Comparison of ENCODE assay signal across 22 mouse cellular contexts in the genomic region with DNA sequence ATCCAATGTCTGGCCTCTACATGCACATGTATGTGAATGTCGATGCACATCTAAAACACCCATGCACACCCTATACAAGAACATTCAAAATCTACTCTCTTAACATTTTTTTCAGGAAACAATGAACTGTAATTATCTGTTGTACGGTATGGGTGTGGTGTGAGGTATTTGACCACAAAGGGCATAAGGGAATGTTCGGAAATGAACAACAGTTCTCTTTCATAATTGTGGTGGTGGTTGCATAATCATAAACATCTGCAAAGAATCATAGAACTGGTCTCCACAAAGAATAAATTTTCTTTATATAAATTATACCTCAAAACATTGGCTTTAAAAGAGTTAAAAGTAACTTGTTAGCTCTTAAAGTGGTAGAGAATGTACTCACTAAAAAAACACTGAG.
DNase-seq lines count a peak whose midpoint lies in the region; ATAC-seq lines count a peak whose summit lies in the region.
"Had no signal": no experiment of that assay in that cellular context is flagged by ENCODE, and none has a peak within 500 bp of the region (broad histone marks: within the 10 kb centered on the region; RNA-seq: fewer than 3 reads in every experiment).

No protein-coding gene starts in this region.

- peak; percentile 57 for ATAC-seq in megakaryocyte, adult 5-6 weeks (ENCODE audit: poor library complexity, severe bottlenecking)
- ATAC-seq: forebrain, embryonic 13.5 days; forebrain, embryonic 16.5 days; hindbrain, postnatal 0 days; inflammation-experienced regulatory T-cells, adult 6 months; Patski had no signal

- DNase-seq in 3T3-L1 (ENCODE audit: low read depth, low spot score) = peak; percentile 75
- DNase-seq in NIH3T3 (ENCODE audit: low read depth) = peak; percentile 36
- no peak for DNase-seq in cerebellum, adult 9-11 months
- no peak for DNase-seq in urinary bladder, adult 2 months (ENCODE audit: low spot score)
- DNase-seq in neural tube, embryonic 10.5 days (ENCODE audit: extremely low spot score, low spot score) = no peak
- DNase-seq: adrenal gland, adult 2 months; adrenal gland, postnatal 14 days; cerebellum, adult 11 months; cerebellum, adult 2 months; cerebellum, postnatal 10 days; cerebellum, postnatal 36 days; gastrocnemius, adult 2 months; gastrocnemius, postnatal 14 days; heart, adult 2 months; heart, postnatal 14 days; heart, postnatal 4 days had no signal

Comparison
In these comparisons a context has a peak if more than half of its experiments do, and no peak if none do; other contexts are left out.
1. DNase-seq: peak in 3T3-L1 (single experiment) and NIH3T3 (single experiment); none in cerebellum, adult 9-11 months (single experiment), urinary bladder, adult 2 months (single experiment) and neural tube, embryonic 10.5 days (single experiment).